ENCODE assay signal across 33 mouse cellular contexts in genomic region chr10:99400076-99400475, GRCm38 (mm10).
DNase-seq lines count a peak whose midpoint lies in the region; ATAC-seq and TF ChIP-seq lines count a peak whose summit lies in the region.
"Had no signal": no experiment of that assay in that cellular context is flagged by ENCODE, and none has a peak within 500 bp of the region (broad histone marks: within the 10 kb centered on the region; RNA-seq: fewer than 3 reads in every experiment).

No protein-coding gene starts in this region.

- no peak for TF ChIP-seq CTCF in midbrain, postnatal 0 days (IDR thresholded peaks at IDR 0.05)

- intact Hi-C loops in left cerebral cortex, postnatal 14 days (cut with DNase I): loop anchor here (10.0 kb wide), 1 partner anchor 235 kb away; no protein-coding TSS in a partner anchor

- H3K9ac ChIP-seq in midbrain, embryonic 11.5 days (ENCODE audit: low read length): no peak overlapping the region
- H3K9ac ChIP-seq in midbrain, postnatal 0 days (replicated peaks; ENCODE audit: low read length, poor library complexity, severe bottlenecking): no peak overlapping the region
- H3K9ac ChIP-seq: embryonic facial prominence, embryonic 13.5 days; forebrain, embryonic 12.5 days; hindbrain, embryonic 13.5 days; limb, embryonic 12.5 days; liver, embryonic 15.5 days; lung, embryonic 14.5 days; neural tube, embryonic 12.5 days had no signal

- no peak overlapping the region for H3K27ac ChIP-seq in midbrain, embryonic 11.5 days (ENCODE audit: low read depth, low read length)
- no peak overlapping the region for H3K27ac ChIP-seq in midbrain, postnatal 0 days (ENCODE audit: low read depth, low read length)
- H3K27ac ChIP-seq: embryonic facial prominence, embryonic 13.5 days; forebrain, embryonic 12.5 days; hindbrain, embryonic 13.5 days; limb, embryonic 12.5 days; liver, embryonic 15.5 days; neural tube, embryonic 12.5 days had no signal

- H3K36me3 ChIP-seq in midbrain, embryonic 11.5 days (ENCODE audit: control insufficient read depth, insufficient read depth, low read length): no peaks in the 10 kb centered on the region
- H3K36me3 ChIP-seq in midbrain, postnatal 0 days (ENCODE audit: insufficient read depth, low read length): no peaks in the 10 kb centered on the region
- H3K36me3 ChIP-seq: embryonic facial prominence, embryonic 13.5 days; forebrain, embryonic 12.5 days; G1E; hindbrain, embryonic 13.5 days; limb, embryonic 12.5 days; liver, embryonic 15.5 days; neural tube, embryonic 12.5 days had no signal

- no peak for DNase-seq in frontal cortex, postnatal 14 days (ENCODE audit: low spot score in 2 of 2)
- DNase-seq in midbrain, embryonic 11.5 days (ENCODE audit: low spot score, missing footprints): peak; percentile 23
- no peak for DNase-seq in midbrain, postnatal 0 days (ENCODE audit: low spot score)
- peak; percentile 90 for DNase-seq in brain, adult 2 months (ENCODE audit: low read depth, low spot score)
- DNase-seq in left cerebral cortex, postnatal 14 days (ENCODE audit: low spot score in 2 of 2): peak; percentile 39 to 62
- no peak for DNase-seq in ovary, postnatal 10 days (ENCODE audit: low spot score)
- DNase-seq in thymus, adult 18-20 months: no peak
- DNase-seq: adrenal gland, postnatal 14 days; cerebellum, adult 11-12 months; cerebellum, postnatal 10 days; gastrocnemius, postnatal 36 days; heart, adult 18-20 months; heart, postnatal 4 days; kidney, adult 9 months; kidney, postnatal 10 days; layer of hippocampus, postnatal 36 days; lung, embryonic 14.5 days; lung, postnatal 14 days; thymus, postnatal 14 days had no signal

- H3K4me1 ChIP-seq in midbrain, embryonic 11.5 days (ENCODE audit: control insufficient read depth, insufficient read depth, low read length): no peaks in the 10 kb centered on the region
- no peaks in the 10 kb centered on the region for H3K4me1 ChIP-seq in midbrain, postnatal 0 days (ENCODE audit: insufficient read depth, low read length)
- H3K4me1 ChIP-seq: embryonic facial prominence, embryonic 13.5 days; forebrain, embryonic 12.5 days; hindbrain, embryonic 13.5 days; limb, embryonic 12.5 days; liver, embryonic 15.5 days; neural tube, embryonic 12.5 days had no signal

- no peaks in the 10 kb centered on the region; the same call in 1 of the 2 replicates for H3K9me3 ChIP-seq in midbrain, embryonic 11.5 days (ENCODE audit: control insufficient read depth, low read length)
- no peaks in the 10 kb centered on the region; the same call in 1 of the 2 replicates for H3K9me3 ChIP-seq in midbrain, postnatal 0 days (ENCODE audit: low read length)
- H3K9me3 ChIP-seq: forebrain, embryonic 12.5 days; hindbrain, embryonic 13.5 days; liver, embryonic 15.5 days had no signal

- 87% methylated on average over 6 of the region's 6 CpGs for WGBS in midbrain, embryonic 11.5 days
- 91% methylated on average over 6 of the region's 6 CpGs for WGBS in midbrain, postnatal 0 days

- no peak overlapping the region for H3K4me2 ChIP-seq in midbrain, embryonic 11.5 days
- H3K4me2 ChIP-seq in midbrain, postnatal 0 days (ENCODE audit: low read depth, low read length, poor library complexity, severe bottlenecking): no peak overlapping the region
- H3K4me2 ChIP-seq: embryonic facial prominence, embryonic 13.5 days; forebrain, embryonic 12.5 days; heart, embryonic 11.5 days; hindbrain, embryonic 13.5 days; limb, embryonic 12.5 days; liver, embryonic 15.5 days; lung, embryonic 14.5 days; neural tube, embryonic 12.5 days had no signal

- peak; percentile 92 for ATAC-seq in frontal cortex, adult (ENCODE audit: low TSS enrichment)
- no peak for ATAC-seq in midbrain, embryonic 11.5 days (ENCODE audit: low FRiP score)
- no peak for ATAC-seq in midbrain, postnatal 0 days (ENCODE audit: low FRiP score)
- ATAC-seq: intestine, embryonic 16.5 days; midbrain, embryonic 16.5 days; Patski had no signal

- H3K4me3 ChIP-seq in midbrain, embryonic 11.5 days (ENCODE audit: low read depth, low read length): no peak overlapping the region
- H3K4me3 ChIP-seq in midbrain, postnatal 0 days (ENCODE audit: low read depth, low read length): no peak overlapping the region
- H3K4me3 ChIP-seq: embryonic facial prominence, embryonic 13.5 days; erythroblast, embryonic 14.5 days; forebrain, embryonic 12.5 days; hindbrain, embryonic 13.5 days; limb, embryonic 12.5 days; liver, embryonic 15.5 days; myocyte; neural tube, embryonic 12.5 days had no signal

- H3K27me3 ChIP-seq in midbrain, embryonic 11.5 days (ENCODE audit: control insufficient read depth, insufficient read depth, low read length): no peaks in the 10 kb centered on the region
- H3K27me3 ChIP-seq in midbrain, postnatal 0 days (ENCODE audit: insufficient read depth, low read length): no peaks in the 10 kb centered on the region
- H3K27me3 ChIP-seq: embryonic facial prominence, embryonic 13.5 days; forebrain, embryonic 12.5 days; hindbrain, embryonic 13.5 days; limb, embryonic 12.5 days; liver, embryonic 15.5 days; neural tube, embryonic 12.5 days; Patski had no signal

Comparison
In these comparisons a context has a peak if more than half of its experiments do, and no peak if none do; other contexts are left out.
1. DNase-seq: peak in midbrain, embryonic 11.5 days (single experiment), brain, adult 2 months (single experiment) and left cerebral cortex, postnatal 14 days (2 of 2); none in frontal cortex, postnatal 14 days (0 of 2), midbrain, postnatal 0 days (single experiment), ovary, postnatal 10 days (single experiment) and thymus, adult 18-20 months (0 of 2).